Mouse (Mus musculus) heart, postnatal 0 days (tissue): ENCODE data around the gene Vangl1. TPM values are rescaled to one million over a fixed set of nuclear protein-coding genes. Genes with fewer than 3 reads are reported as not detected.
A peak's percentile ranks its signal among the peaks of the same experiment; 100 is the strongest.

Source experiments
- ATAC-seq: fragments of 200-750 bp; cut with Nextera tagmentation; 2 replicates; pipeline ENCODE4 v1.8.0; 2017; ENCODE audit warnings: low read depth, moderate number of reproducible peaks, moderate library complexity; ENCODE audit not compliant: insufficient read depth
- DNase-seq: peaks from one replicate; pipeline ENCODE4 v3.0.0-alpha.2; 2016; ENCODE audit warnings: low spot score
- H3K27ac ChIP-seq: fragments of 300-500 bp; sonication (generic); 2 replicates; pipeline ENCODE4 v1.5.1; 2014; ENCODE audit warnings: low read depth, mild to moderate bottlenecking
- H3K27me3 ChIP-seq: fragments of 300-500 bp; sonication (generic); 2 replicates; pipeline ENCODE4 v1.6.1; 2014; ENCODE audit warnings: low read length, mixed read lengths; ENCODE audit not compliant: control insufficient read depth, insufficient read depth
- H3K36me3 ChIP-seq: fragments of 300-500 bp; sonication (generic); replicated peaks from 2 replicates; pipeline ENCODE4 v1.6.1; 2014; ENCODE audit warnings: low read length, mixed read lengths; ENCODE audit not compliant: control insufficient read depth, insufficient read depth
- H3K4me1 ChIP-seq: fragments of 300-500 bp; sonication (generic); 2 replicates; pipeline ENCODE4 v1.6.1; 2014; ENCODE audit warnings: antibody characterized with exemption; ENCODE audit not compliant: control insufficient read depth, insufficient read depth
- H3K4me2 ChIP-seq: fragments of 300-500 bp; sonication (generic); 2 replicates; pipeline ENCODE4 v1.6.1; 2014; ENCODE audit warnings: low read depth, mild to moderate bottlenecking, low read length, moderate library complexity
- H3K4me3 ChIP-seq: fragments of 300-500 bp; sonication (generic); 2 replicates; pipeline ENCODE4 v1.5.1; 2014; ENCODE audit warnings: low read depth, low read length
- H3K9ac ChIP-seq: fragments of 300-500 bp; sonication (generic); replicated peaks from 2 replicates; pipeline ENCODE4 v1.6.1; 2014; ENCODE audit warnings: low read depth, low read length, mixed read lengths
- H3K9me3 ChIP-seq: fragments of 300-500 bp; sonication (generic); replicated peaks from 2 replicates; pipeline ENCODE4 v1.6.1; 2016; ENCODE audit warnings: low read length; ENCODE audit not compliant: control insufficient read depth
- CTCF ChIP-seq: IDR thresholded peaks from 2 replicates; pipeline ENCODE4 v1.5.1; 2016; ENCODE audit warnings: antibody characterized with exemption, control low read depth, low read depth
- EP300 ChIP-seq: IDR thresholded peaks from 2 replicates; pipeline ENCODE4 v1.6.1; 2016; ENCODE audit warnings: antibody characterized with exemption, low read depth
- WGBS: fragments of 180-500 bp; shearing (Covaris S2); extraction: QIAGEN DNeasy Blood & Tissue Kit; methylation state at CpG from one replicate; pipeline ENCODE4 v1.1.7; 2014; 5-methylcytosine and 5-hydroxymethylcytosine counted together
- polyA plus RNA-seq: library from polyadenylated mRNA; unstranded; fragments of >200 nt; fragmentation: Nextera tagmentation; extraction: Ambion mirVana; gene quantifications from 2 replicates; pipeline ENCODE4 v1.2.1, GENCODE M21; 2015
- total RNA-seq: library from RNA; depleted of rRNA; stranded (reverse); fragments of >200 nt; gene quantifications from 2 replicates; pipeline ENCODE4 v1.2.3, GENCODE M21; 2014; ENCODE audit warnings: low replicate concordance; rRNA removed

Vangl1 gene
- 25.5 and 37.5 TPM in 2 replicates for total RNA-seq
- polyA plus RNA-seq: 10.8 and 12.4 TPM in 2 replicates

DNA sequence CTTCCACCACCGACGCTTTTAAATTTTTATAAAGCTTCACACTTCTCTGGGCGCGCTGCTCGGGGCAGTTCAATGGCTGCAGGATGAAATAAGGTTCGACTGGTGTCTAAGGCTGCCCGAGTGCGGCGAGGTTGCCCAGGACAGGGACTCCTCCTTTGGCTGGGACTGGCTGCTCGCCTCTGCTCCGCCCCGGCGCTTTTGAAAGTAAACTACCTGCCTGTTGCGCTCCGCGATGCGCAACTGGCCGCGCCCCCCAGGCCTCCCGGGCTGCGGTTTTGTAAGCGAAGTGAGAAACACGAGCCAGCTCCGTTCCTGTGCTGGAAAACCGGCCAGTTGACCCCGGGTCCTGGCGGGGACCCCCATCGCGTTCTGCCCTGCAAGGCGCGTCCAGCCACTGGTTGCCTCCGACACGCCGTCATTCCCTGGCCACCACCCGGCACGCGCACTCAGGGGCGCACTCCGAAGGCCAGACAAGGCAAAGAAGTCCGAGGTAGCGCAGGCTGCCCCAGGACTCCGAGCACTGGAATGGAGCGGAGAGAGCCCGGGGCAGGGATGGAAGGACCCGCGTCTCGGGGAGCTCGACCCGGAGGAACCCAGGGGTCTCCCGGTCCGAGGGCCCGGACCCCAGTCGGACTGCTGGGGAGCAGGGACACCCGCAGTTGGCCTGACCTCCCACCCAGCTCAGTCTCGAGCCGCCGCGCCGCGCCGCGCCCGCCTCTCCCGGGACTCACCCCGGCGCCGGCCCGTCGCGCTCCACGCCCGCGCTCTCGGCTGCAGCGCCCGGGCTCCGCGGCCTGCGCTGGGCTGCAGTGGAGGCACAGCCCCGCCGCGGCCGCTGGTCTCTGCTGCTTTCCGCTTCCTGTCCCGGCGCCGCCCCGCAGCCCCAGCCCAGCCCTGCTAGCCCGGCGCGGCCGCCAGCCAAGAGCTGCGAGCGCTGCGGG is at the start of gene Vangl1:
Gene Vangl1 (minus strand): TSS at position 913 of the 941 bp plus-strand sequence.
- Histone ChIP-seq H3K4me3 (peak within 1 kb of the TSS; percentile 58), H3K4me2 (peak within 1 kb of the TSS; percentile 85), H3K9ac (peak within 1 kb of the TSS; percentile 63), H3K27ac (peak within 1 kb of the TSS; percentile 82), H3K4me1 (peaks cover 5% of the 10 kb centered on the region; the same call in 1 of the 2 replicates), H3K27me3 (no peaks in the 10 kb centered on the region), H3K9me3 (no peaks in the 10 kb centered on the region), H3K36me3 (no peaks in the 10 kb centered on the region)
- under 1% methylated on average over 85 of the region's 95 CpGs for WGBS
- no peak for TF ChIP-seq EP300
- TF ChIP-seq CTCF: no peak
- ATAC-seq (peak; percentile 93), DNase-seq (peak; percentile 80)

DNA sequence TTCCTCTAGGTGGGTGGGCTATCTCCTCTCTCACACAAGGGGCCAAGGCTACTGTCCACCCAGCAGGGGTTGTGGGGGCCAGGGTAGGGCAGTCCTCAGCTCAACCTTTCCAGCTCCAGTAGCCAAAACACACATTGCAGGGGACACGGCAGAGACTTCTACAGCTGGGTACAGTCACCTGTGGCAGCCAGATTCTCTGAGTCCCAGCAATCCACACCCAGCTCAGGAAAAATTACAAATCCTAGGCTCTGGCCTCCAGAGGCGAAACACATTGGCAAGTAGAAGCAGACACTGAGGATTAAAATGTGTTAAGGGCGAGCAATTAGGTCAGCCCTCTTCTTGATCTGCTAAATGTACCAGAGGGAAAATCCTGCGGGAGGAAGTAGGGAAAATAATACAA is 49.1 kb upstream of the Vangl1 start:
- H3K36me3 ChIP-seq: no peaks in the 10 kb centered on the region
- H3K27me3 ChIP-seq: no peaks in the 10 kb centered on the region
- H3K9me3 ChIP-seq: 0 out of 2 replicates have a peak, but pooled peaks cover 3% of the 10 kb centered on the region
- H3K4me2 ChIP-seq: no peak overlapping the region
- H3K27ac ChIP-seq: no peak overlapping the region
- no peak overlapping the region for H3K4me3 ChIP-seq
- no peak for TF ChIP-seq CTCF
- TF ChIP-seq EP300: no peak
- ATAC-seq (no peak), DNase-seq (peak; percentile 7)
- no peak overlapping the region for H3K9ac ChIP-seq
- H3K4me1 ChIP-seq: peaks cover 3% of the 10 kb centered on the region; the same call in 1 of the 2 replicates
- 52% methylated on average over 4 of the region's 4 CpGs for WGBS

DNA sequence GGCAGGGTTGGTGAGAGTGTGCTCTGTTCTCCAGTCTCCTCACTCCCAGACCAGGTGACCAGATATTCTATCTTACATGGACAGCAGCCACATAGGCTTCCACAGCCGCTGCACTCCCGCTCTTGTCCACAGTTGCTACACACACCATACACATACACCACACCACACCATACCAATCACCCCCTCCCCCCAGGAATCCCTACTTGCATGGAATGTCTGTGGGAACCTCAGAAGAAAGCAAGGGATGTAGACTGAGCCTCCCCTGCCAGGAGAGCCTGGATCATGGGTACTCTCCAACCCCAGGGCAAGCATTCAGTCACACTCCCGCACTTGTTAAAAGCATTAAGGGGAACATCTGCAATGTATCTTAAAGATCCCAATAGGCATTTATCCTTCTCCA is 48.4 kb upstream of the Vangl1 start:
- TF ChIP-seq CTCF (no peak), EP300 (no peak)
- 61% methylated on average over 3 of the region's 3 CpGs for WGBS
- DNase-seq (no peak), ATAC-seq (peak; percentile 36; the same call in 1 of the 2 replicates)
- H3K27me3 ChIP-seq: no peaks in the 10 kb centered on the region
- 0 out of 2 replicates have a peak, but pooled peaks cover 3% of the 10 kb centered on the region for H3K9me3 ChIP-seq
- H3K4me2 ChIP-seq: no peak overlapping the region
- no peaks in the 10 kb centered on the region for H3K36me3 ChIP-seq
- no peak overlapping the region for H3K4me3 ChIP-seq
- H3K4me1 ChIP-seq: peaks cover 3% of the 10 kb centered on the region; the same call in 1 of the 2 replicates
- no peak overlapping the region for H3K27ac ChIP-seq
- no peak overlapping the region for H3K9ac ChIP-seq

DNA sequence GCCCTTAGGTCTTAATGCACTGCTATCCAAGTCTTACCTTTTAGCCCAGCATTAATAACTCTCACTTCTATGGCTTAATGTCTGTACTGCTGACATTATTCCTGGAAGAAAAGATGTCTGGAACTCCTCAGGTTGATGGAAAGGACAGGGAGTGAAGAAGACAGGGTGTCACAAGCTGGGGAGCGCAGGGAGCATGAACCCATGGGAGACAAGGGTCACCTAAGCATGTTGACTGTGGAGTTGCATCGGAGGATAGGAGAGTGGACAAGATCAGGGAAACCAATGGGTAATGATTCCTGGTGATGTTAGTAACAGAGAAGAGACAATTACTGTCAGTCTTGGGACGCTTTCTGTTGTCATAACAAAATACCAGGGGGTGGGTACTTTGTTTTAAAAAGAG is 46.4 kb upstream of the Vangl1 start:
- Histone ChIP-seq H3K27ac (no peak overlapping the region), H3K36me3 (no peaks in the 10 kb centered on the region), H3K4me3 (no peak overlapping the region), H3K4me1 (peaks cover 3% of the 10 kb centered on the region; the same call in 1 of the 2 replicates), H3K4me2 (no peak overlapping the region), H3K27me3 (no peaks in the 10 kb centered on the region), H3K9ac (no peak overlapping the region), H3K9me3 (0 out of 2 replicates have a peak, but pooled peaks cover 3% of the 10 kb centered on the region)
- ATAC-seq: no peak
- no peak for DNase-seq
- TF ChIP-seq CTCF (no peak), EP300 (no peak)
- 94% methylated on average over 3 of the region's 3 CpGs for WGBS

DNA sequence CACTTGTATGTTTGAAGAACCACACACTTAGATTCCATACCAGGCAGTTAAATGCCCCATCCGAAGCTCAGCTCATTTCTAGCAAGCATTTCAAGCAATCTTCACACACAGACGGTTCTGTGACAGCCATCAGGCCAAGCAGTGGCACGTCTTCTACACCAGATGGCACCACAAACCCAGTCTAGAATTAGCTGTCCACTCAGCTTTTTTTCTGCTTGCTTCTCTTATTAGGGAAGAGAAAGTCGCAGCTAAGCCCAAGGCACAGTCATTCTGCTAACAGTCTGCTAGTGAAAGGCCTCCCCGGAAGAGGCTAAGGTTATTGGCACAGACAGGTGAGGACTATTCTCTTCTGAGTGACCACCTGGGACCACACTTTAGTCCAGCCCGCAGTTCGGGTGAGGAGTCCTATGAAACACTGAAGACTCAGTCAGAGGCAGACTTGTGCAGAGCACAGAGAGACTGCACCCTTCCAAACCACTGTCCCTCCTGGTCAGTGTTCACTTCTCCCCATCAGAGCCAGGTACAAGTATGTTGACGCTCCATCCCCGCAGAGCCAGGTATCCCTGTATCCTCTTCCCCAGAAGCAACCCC is 45.0 kb upstream of the Vangl1 start:
- Histone ChIP-seq H3K27ac (no peak overlapping the region), H3K27me3 (no peaks in the 10 kb centered on the region), H3K9ac (no peak overlapping the region), H3K36me3 (no peaks in the 10 kb centered on the region), H3K4me3 (no peak overlapping the region), H3K9me3 (0 out of 2 replicates have a peak, but pooled peaks cover 3% of the 10 kb centered on the region), H3K4me2 (no peak overlapping the region), H3K4me1 (peaks cover 3% of the 10 kb centered on the region; the same call in 1 of the 2 replicates)
- 52% methylated on average over 9 of the region's 9 CpGs for WGBS
- 0 out of 2 replicates have a peak, but pooled peaks have one; percentile 30 for ATAC-seq
- peak; percentile 94 for TF ChIP-seq CTCF
- no peak for TF ChIP-seq EP300
- peak; percentile 62 for DNase-seq
